Mouse (Mus musculus) neural tube, embryonic 15.5 days (tissue): ENCODE results near the gene Btg2. TPM values are rescaled to one million over a fixed set of nuclear protein-coding genes. Genes with fewer than 3 reads are reported as not detected.

ENCODE experiments used
- ATAC-seq: fragments of 200-750 bp; cut with Nextera tagmentation; 2 replicates; pipeline ENCODE4 v1.8.0; 2017; ENCODE audit warnings: mild to moderate bottlenecking, moderate TSS enrichment, moderate library complexity; ENCODE audit not compliant: low FRiP score
- H3K27ac ChIP-seq: fragments of 300-500 bp; sonication (generic); replicated peaks from 2 replicates; pipeline ENCODE4 v1.5.1; 2015; ENCODE audit warnings: mild to moderate bottlenecking, inconsistent platforms
- H3K27me3 ChIP-seq: fragments of 300-500 bp; sonication (generic); replicated peaks from 2 replicates; pipeline ENCODE4 v1.6.1; 2015; ENCODE audit warnings: inconsistent platforms
- H3K36me3 ChIP-seq: fragments of 300-500 bp; sonication (generic); 2 replicates; pipeline ENCODE4 v1.6.1; 2015; ENCODE audit warnings: inconsistent platforms
- H3K4me1 ChIP-seq: fragments of 300-500 bp; sonication (generic); 2 replicates; pipeline ENCODE4 v1.6.1; 2015; ENCODE audit warnings: inconsistent platforms
- H3K4me2 ChIP-seq: fragments of 300-500 bp; sonication (generic); 2 replicates; pipeline ENCODE4 v1.6.1; 2015; ENCODE audit warnings: inconsistent platforms, mild to moderate bottlenecking, moderate library complexity
- H3K4me3 ChIP-seq: fragments of 300-500 bp; sonication (generic); replicated peaks from 2 replicates; pipeline ENCODE4 v1.5.1; 2015; ENCODE audit warnings: mild to moderate bottlenecking, inconsistent platforms
- H3K9ac ChIP-seq: fragments of 300-500 bp; sonication (generic); replicated peaks from 2 replicates; pipeline ENCODE4 v1.6.1; 2015; ENCODE audit warnings: mild to moderate bottlenecking, inconsistent platforms
- H3K9me3 ChIP-seq: fragments of 300-500 bp; sonication (generic); replicated peaks from 2 replicates; pipeline ENCODE4 v1.6.1; 2016; ENCODE audit warnings: inconsistent platforms
- WGBS: fragments of 180-500 bp; shearing (Covaris S2); methylation state at CpG from one replicate; pipeline ENCODE4 v1.1.7; 2015; ENCODE audit warnings: mixed read lengths; 5-methylcytosine and 5-hydroxymethylcytosine counted together
- polyA plus RNA-seq: library from polyadenylated mRNA; unstranded; fragments of >200 nt; fragmentation: Nextera tagmentation; extraction: Ambion mirVana; gene quantifications from 2 replicates; pipeline ENCODE4 v1.2.1, GENCODE M21; 2015

Gene Btg2
- polyA plus RNA-seq, 1 experiment from 2014 or later, result 20.6 TPM

DNA sequence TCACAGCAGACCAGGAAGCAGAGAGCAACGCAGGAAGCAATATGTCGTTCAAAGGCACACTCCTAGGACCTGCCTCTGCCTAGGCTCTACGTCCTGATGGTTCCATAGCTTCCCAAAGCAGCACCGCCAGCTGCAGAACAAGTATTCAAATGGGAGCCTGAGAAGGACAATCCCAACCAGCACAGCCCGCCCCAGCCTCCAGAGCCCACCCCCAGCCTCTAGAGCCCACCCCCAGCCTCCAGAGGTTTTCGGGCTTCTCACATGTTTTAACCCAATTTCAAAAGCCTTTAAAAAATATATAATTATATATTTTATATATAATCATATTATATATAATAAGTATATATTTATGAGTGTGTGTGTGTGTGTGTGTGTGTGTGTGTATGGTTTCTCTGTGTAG, 29.4 kb downstream of the Btg2 start:
- WGBS, result 75% methylated on average over 6 of the region's 6 CpGs
- no peak for ATAC-seq

DNA sequence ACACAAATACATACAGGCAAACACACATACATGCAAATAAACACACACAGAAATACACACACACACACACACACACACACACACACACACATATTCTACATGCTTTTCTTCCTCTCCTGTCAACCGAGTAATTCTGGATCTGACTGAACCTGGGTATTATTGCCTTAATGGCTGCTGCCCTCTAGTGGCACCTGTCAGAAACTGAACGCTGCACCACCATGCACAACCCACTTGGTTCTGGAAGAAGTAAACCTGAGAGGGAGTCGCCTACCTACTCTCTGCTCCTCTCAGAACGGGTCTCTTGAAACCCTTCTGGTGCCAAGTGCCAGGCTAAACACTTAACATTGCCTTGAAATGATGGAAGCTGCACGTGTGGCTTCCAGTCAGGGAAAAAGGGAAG, 30.2 kb downstream of the Btg2 start:
- 5% methylated on average over 5 of the region's 5 CpGs for WGBS
- peaks cover 12% of the 10 kb centered on the region for H3K4me1 ChIP-seq
- H3K27me3 ChIP-seq, result no peaks in the 10 kb centered on the region
- H3K4me3 ChIP-seq, result no peak overlapping the region
- no peak overlapping the region for H3K4me2 ChIP-seq
- H3K9me3 ChIP-seq, result no peaks in the 10 kb centered on the region
- H3K9ac ChIP-seq, result no peak overlapping the region
- peak; percentile 68; the same call in 1 of the 2 replicates for ATAC-seq
- no peaks in the 10 kb centered on the region for H3K36me3 ChIP-seq
- no peak overlapping the region for H3K27ac ChIP-seq

More for the DNA sequence above, 29.4 kb downstream of the Btg2 start:
- Histone ChIP-seq H3K27me3 (no peaks in the 10 kb centered on the region), H3K9me3 (no peaks in the 10 kb centered on the region), H3K9ac (no peak overlapping the region), H3K4me2 (no peak overlapping the region), H3K4me1 (peaks cover 12% of the 10 kb centered on the region), H3K4me3 (no peak overlapping the region), H3K27ac (no peak overlapping the region), H3K36me3 (no peaks in the 10 kb centered on the region)

DNA sequence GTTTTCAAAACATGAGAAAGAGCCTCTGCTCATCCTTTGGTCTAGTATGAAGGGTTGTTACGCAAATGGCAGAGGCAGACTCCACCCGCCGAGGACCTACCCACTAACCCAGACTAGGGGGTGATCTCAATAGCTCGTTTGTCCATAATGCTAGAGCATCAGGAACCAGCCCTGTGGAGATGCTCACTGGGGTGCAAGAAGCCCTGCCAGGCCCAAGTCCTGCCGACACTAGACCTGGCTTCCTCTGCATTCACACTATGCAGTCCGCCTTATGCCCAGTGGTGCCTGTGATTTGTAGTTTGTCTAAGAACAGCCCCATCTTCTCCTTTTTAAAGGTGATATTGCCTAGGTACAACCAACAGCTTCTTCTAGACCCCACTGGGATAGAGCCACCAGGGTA, 31.5 kb downstream of the Btg2 start:
- Histone ChIP-seq H3K9me3 (no peaks in the 10 kb centered on the region), H3K4me1 (peaks cover 19% of the 10 kb centered on the region), H3K36me3 (no peaks in the 10 kb centered on the region), H3K4me2 (no peak overlapping the region), H3K4me3 (no peak overlapping the region), H3K27ac (no peak overlapping the region), H3K27me3 (no peaks in the 10 kb centered on the region), H3K9ac (no peak overlapping the region)
- no peak for ATAC-seq
- WGBS, result 86% methylated on average over 6 of the region's 6 CpGs

DNA sequence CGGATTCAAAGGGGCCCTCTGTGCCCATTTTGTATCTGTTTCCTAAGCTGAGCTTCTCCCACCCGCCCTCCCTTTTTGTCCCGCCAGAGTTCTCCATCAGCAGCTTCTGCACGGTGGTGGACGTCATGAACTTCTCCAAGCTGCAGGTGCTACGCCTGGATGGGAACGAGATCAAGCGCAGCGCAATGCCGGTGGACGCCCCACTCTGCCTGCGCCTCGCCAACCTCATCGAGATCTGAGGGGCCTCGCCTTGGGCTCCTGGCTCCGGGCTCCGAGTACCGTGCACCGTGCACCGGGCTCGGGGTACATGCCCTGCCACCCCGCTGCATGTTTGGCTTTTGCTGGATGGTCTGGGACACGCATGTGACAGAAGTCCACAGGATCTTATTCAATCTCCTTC, 32.5 kb downstream of the Btg2 start:
- peak; percentile 40; the same call in 1 of the 2 replicates for ATAC-seq
- Histone ChIP-seq H3K27ac (no peak overlapping the region), H3K27me3 (no peaks in the 10 kb centered on the region), H3K36me3 (no peaks in the 10 kb centered on the region), H3K4me3 (peak overlapping the region; percentile 24; the same call in 1 of the 2 replicates), H3K9me3 (no peaks in the 10 kb centered on the region), H3K9ac (0 out of 2 replicates have a peak overlapping the region, but pooled peaks have one; percentile 23), H3K4me2 (peak overlapping the region; percentile 57), H3K4me1 (peaks cover 25% of the 10 kb centered on the region)
- WGBS, result 26% methylated on average over 23 of the region's 23 CpGs

DNA sequence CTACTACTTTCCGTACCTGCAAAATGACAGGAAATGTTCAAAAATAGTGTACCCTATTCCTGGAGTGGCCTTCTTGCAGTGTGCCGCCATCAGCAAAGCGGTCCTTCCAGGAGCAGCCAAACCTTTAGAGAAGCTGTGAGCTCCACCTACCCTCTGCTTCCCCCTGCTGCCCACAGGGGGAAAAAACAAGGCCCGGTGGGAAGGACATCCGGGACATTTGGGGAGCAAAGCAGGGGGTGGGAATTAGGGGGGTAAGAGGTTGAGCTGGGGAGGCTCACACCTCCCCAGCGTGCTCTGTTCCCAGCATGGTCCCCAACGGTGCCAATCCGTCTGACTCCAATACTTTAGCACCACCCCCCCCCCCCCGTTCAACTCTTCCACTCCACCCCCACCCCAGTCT, 32.9 kb downstream of the Btg2 start:
- Histone ChIP-seq H3K9me3 (no peaks in the 10 kb centered on the region), H3K27ac (no peak overlapping the region; the same call in 1 of the 2 replicates), H3K4me3 (peak overlapping the region; percentile 24), H3K36me3 (no peaks in the 10 kb centered on the region), H3K27me3 (no peaks in the 10 kb centered on the region), H3K9ac (no peak overlapping the region), H3K4me2 (peak overlapping the region; percentile 57), H3K4me1 (peaks cover 25% of the 10 kb centered on the region)
- peak; percentile 73 for ATAC-seq
- WGBS, result 7% methylated on average over 9 of the region's 9 CpGs

DNA sequence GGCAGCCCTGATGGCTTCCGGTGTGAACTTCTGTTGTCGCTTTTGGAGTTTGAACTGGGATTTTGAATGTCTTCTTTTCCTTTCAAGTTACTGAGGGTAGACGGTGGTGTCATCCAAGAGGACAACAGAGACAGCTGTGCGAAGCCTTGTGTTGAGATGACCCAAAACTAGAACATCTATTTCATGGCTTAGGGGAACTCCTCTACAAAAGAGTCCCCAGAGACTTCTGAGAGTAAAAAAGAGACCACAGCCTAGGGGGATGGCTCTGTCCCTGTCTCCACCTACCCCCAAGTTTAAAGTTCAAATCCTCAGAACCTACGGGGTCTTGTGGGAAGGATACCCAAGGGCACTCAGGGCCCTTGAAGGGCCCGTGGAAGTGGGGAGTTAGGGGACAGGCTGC, 34.1 kb downstream of the Btg2 start:
- H3K9me3 ChIP-seq, result no peaks in the 10 kb centered on the region
- H3K4me1 ChIP-seq, result peaks cover 25% of the 10 kb centered on the region
- no peaks in the 10 kb centered on the region for H3K27me3 ChIP-seq
- H3K4me2 ChIP-seq, result no peak overlapping the region
- no peak overlapping the region for H3K4me3 ChIP-seq
- H3K36me3 ChIP-seq, result no peaks in the 10 kb centered on the region
- no peak overlapping the region for H3K27ac ChIP-seq
- WGBS, result 95% methylated on average over 6 of the region's 6 CpGs
- H3K9ac ChIP-seq, result no peak overlapping the region
- no peak for ATAC-seq

DNA sequence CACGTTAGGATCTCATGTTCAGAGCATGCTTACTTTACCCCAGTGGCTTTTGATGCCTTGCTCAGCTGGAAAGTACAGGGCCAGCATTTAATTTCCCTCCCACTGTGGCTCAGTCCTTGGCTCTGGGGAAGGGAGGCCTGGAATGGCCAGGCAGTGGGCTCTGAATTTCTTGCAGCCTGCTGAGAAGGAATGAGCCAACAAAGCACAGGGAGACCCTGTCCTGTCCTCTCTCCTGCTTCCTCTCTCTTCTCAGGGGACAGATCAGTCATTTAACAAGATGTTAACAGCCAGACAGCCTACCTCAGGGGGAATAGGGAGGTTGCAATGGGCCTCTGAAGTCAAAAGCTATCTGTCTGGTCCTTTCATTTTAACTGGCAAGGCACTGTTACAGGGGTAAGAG, 36.6 kb downstream of the Btg2 start:
- H3K27me3 ChIP-seq, result no peaks in the 10 kb centered on the region
- peaks cover 24% of the 10 kb centered on the region for H3K4me1 ChIP-seq
- no peaks in the 10 kb centered on the region for H3K9me3 ChIP-seq
- WGBS, result 20% methylated on average over 1 of the region's 1 CpGs
- H3K36me3 ChIP-seq, result no peaks in the 10 kb centered on the region
- H3K9ac ChIP-seq, result no peak overlapping the region
- H3K4me2 ChIP-seq, result no peak overlapping the region
- ATAC-seq, result no peak
- no peak overlapping the region for H3K27ac ChIP-seq
- no peak overlapping the region for H3K4me3 ChIP-seq

DNA sequence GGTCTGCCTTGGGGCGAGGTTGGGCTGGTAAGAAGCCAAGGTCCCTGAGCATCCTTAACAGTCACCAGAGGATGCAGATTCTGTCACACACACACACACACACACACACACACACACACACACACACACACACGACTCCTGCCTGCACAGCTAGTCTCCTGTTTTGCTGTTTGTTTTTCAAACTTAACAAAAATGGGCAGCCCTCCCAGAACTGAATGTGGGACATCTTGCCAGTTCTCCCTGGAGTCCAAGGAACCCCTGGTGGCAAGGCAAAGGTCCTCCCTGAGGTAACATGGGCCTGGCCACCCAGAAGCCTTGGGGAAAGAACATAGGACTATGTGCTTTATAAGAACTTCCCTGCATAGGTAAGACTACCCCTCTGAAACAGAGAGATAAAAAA, 37.0 kb downstream of the Btg2 start:
- no peak overlapping the region for H3K27ac ChIP-seq
- ATAC-seq, result no peak
- H3K36me3 ChIP-seq, result no peaks in the 10 kb centered on the region
- H3K4me3 ChIP-seq, result no peak overlapping the region
- peaks cover 28% of the 10 kb centered on the region for H3K4me1 ChIP-seq
- H3K9me3 ChIP-seq, result no peaks in the 10 kb centered on the region
- H3K9ac ChIP-seq, result no peak overlapping the region
- no peak overlapping the region for H3K4me2 ChIP-seq
- no peaks in the 10 kb centered on the region for H3K27me3 ChIP-seq
- WGBS, result 65% methylated on average over 2 of the region's 2 CpGs

DNA sequence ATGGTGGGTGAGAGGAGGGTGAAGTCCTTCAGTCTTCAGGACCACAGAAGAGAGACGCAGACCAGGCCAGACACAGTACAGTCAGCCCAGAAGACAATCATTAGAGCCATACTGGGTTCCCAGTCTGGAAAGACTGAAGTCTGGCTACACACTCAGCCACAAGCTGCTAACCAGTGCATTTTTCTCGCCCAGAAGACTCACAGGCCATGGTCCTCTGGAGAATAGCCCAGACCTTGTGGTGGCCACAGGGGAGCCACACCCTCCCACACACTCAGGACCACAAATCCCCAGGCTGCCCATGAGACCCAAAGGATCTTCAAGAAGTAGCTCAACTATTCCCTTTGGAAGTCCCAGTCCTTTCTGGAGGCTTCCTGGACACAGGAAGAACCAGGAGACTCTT, 39.6 kb downstream of the Btg2 start:
- H3K36me3 ChIP-seq, result no peaks in the 10 kb centered on the region
- H3K4me3 ChIP-seq, result no peak overlapping the region
- no peak overlapping the region for H3K4me2 ChIP-seq
- no peaks in the 10 kb centered on the region for H3K27me3 ChIP-seq
- peaks cover 18% of the 10 kb centered on the region; the same call in 1 of the 2 replicates for H3K4me1 ChIP-seq
- H3K9me3 ChIP-seq, result no peaks in the 10 kb centered on the region
- 92% methylated on average over 2 of the region's 2 CpGs for WGBS
- ATAC-seq, result no peak
- H3K9ac ChIP-seq, result no peak overlapping the region
- H3K27ac ChIP-seq, result no peak overlapping the region

DNA sequence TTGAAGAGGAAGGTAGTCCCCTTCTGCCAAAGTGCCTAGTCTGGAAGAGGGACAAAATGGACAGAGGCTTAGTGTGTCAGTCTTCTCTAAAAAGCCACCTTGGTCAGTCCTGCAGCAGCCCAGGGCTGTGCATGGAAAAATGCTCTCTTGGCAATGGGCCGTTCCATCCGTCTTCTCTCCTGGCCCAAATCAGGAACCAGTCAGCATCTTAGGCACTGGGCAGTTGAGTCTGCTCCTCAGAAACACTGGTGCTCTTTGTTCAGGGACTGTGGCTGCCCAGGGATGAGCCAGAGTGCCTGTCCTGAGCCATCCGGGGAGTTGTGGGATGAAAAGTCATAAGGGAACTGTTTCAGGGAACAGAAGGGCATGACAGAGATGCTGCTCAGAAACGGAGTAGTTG, 40.6 kb downstream of the Btg2 start:
- no peak overlapping the region for H3K4me3 ChIP-seq
- H3K27ac ChIP-seq, result no peak overlapping the region

DNA sequence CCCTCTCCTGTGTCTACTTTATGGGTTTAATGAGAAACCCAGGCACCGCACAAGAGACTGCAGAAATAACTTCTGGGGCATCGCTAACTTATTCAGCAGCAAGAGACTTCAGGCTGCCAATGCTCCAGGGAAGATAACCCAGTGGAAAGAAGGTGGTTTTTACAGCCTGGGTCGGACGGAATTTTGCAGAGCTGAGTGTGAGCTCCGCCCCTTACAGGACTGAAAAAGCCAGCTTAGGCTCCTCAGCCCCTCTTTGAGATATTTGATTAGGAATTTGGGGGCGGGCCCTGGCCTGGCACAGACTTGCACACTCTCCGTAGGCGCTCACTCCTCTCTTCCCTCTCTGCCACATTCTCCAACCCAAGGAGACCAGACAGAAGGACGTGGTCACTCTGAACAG, 41.7 kb downstream of the Btg2 start, which contains the start of gene Fmod:
TSS of gene Fmod (plus strand) at position 83 of the 400 bp plus-strand sequence.
- ATAC-seq, result no peak
- no peaks in the 10 kb centered on the region for H3K36me3 ChIP-seq
- no peak within 1 kb of the TSS for H3K4me2 ChIP-seq
- H3K4me3 ChIP-seq, result no peak within 1 kb of the TSS
- H3K4me1 ChIP-seq, result peaks cover 9% of the 10 kb centered on the region; the same call in 1 of the 2 replicates
- no peaks in the 10 kb centered on the region for H3K9me3 ChIP-seq
- 42% methylated on average over 9 of the region's 9 CpGs for WGBS
- H3K27me3 ChIP-seq, result no peaks in the 10 kb centered on the region
- no peak within 1 kb of the TSS for H3K27ac ChIP-seq
- no peak within 1 kb of the TSS for H3K9ac ChIP-seq

More for the DNA sequence above, 40.6 kb downstream of the Btg2 start:
- Histone ChIP-seq H3K4me1 (peaks cover 18% of the 10 kb centered on the region; the same call in 1 of the 2 replicates), H3K27me3 (no peaks in the 10 kb centered on the region), H3K4me2 (no peak overlapping the region; the same call in 1 of the 2 replicates), H3K9me3 (no peaks in the 10 kb centered on the region), H3K9ac (no peak overlapping the region), H3K36me3 (no peaks in the 10 kb centered on the region)
- WGBS, result 84% methylated on average over 4 of the region's 4 CpGs
- no peak for ATAC-seq

DNA sequence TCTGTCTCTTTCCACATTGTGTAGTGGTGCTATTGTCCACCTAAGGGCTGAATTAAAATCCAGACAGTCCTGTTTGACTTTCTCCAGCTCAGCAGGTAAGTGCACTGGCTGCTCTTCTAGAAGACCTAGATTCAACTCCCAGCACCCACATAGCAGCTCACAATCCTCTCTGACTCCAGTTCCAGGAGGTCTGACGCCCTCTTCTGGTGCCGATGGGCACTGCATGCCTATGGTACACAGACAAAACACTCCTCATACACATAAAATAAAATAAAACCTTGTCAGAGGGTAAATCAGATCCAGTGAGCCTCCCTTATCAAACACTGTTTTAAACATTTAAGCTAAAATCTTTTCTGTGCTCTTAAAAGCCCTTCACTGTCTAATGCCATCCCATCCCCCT, 42.4 kb downstream of the Btg2 start:
- H3K27ac ChIP-seq, result no peak overlapping the region
- no peak for ATAC-seq
- H3K9ac ChIP-seq, result no peak overlapping the region
- 68% methylated on average over 2 of the region's 2 CpGs for WGBS
- H3K4me2 ChIP-seq, result no peak overlapping the region
- H3K4me1 ChIP-seq, result 0 out of 2 replicates have a peak, but pooled peaks cover 6% of the 10 kb centered on the region
- H3K9me3 ChIP-seq, result no peaks in the 10 kb centered on the region
- no peak overlapping the region for H3K4me3 ChIP-seq
- H3K36me3 ChIP-seq, result no peaks in the 10 kb centered on the region
- H3K27me3 ChIP-seq, result no peaks in the 10 kb centered on the region
